Mouse (Mus musculus) WW6 (cell line): ENCODE data around the gene Hist1h3d.
"Not testable (repeated sequence)": the region's sequence is repeated elsewhere in the genome, so short reads cannot be mapped to it uniquely, and the experiment has no call there.

Source experiments
- DNase-seq: peaks from one replicate; pipeline ENCODE4 v3.0.0-alpha.2; 2013; ENCODE audit warnings: low read depth, low spot score

Hist1h3d gene

GRCm38 (mm10) chr13:23542225-23542980 lies 33.2 kb upstream of the Hist1h3d start:
- DNase-seq = not testable (repeated sequence)

GRCm38 (mm10) chr13:23542999-23543607 lies 32.5 kb upstream of the Hist1h3d start, which contains the start of gene Hist1h2bh:
Hist1h2bh (minus strand) TSS chr13:23543392.
- not testable (repeated sequence) for DNase-seq

GRCm38 (mm10) chr13:23543965-23544786 lies 31.4 kb upstream of the Hist1h3d start, which contains the start of gene Hist1h3f:
Hist1h3f (plus strand) TSS chr13:23544052.
- DNase-seq = no peak

- not testable (repeated sequence) for DNase-seq
Observed at GRCm38 (mm10) chr13:23544787-23545120, 30.8 kb upstream of the Hist1h3d start.

- DNase-seq = no peak
Observed at GRCm38 (mm10) chr13:23546694-23547093, 28.9 kb upstream of the Hist1h3d start.

GRCm38 (mm10) chr13:23550761-23551145 lies 24.8 kb upstream of the Hist1h3d start:
- no peak for DNase-seq

- not testable (repeated sequence) for DNase-seq
Observed at GRCm38 (mm10) chr13:23551146-23551834, 24.3 kb upstream of the Hist1h3d start, which contains the start of gene Hist1h4f. Hist1h4f (minus strand) TSS chr13:23551648.

- DNase-seq = no peak
Observed at GRCm38 (mm10) chr13:23551931-23552914, 23.3 kb upstream of the Hist1h3d start.

GRCm38 (mm10) chr13:23552962-23553361 lies 22.6 kb upstream of the Hist1h3d start, which contains the start of gene Hist1h1d:
Hist1h1d (plus strand) TSS chr13:23553262.
- no peak for DNase-seq

GRCm38 (mm10) chr13:23554393-23554792 lies 21.2 kb upstream of the Hist1h3d start:
- no peak for DNase-seq

GRCm38 (mm10) chr13:23554925-23555838 lies 20.4 kb upstream of the Hist1h3d start:
- DNase-seq = no peak

- DNase-seq = no peak
Observed at GRCm38 (mm10) chr13:23555839-23556416, 19.6 kb upstream of the Hist1h3d start.

- DNase-seq = no peak
Observed at GRCm38 (mm10) chr13:23556906-23557305, 18.7 kb upstream of the Hist1h3d start.

GRCm38 (mm10) chr13:23560699-23561098 lies 14.9 kb upstream of the Hist1h3d start:
- not testable (repeated sequence) for DNase-seq

GRCm38 (mm10) chr13:23561531-23561882 lies 14.1 kb upstream of the Hist1h3d start:
- DNase-seq = not testable (repeated sequence)

- not testable (repeated sequence) for DNase-seq
Observed at GRCm38 (mm10) chr13:23561883-23562659, 13.5 kb upstream of the Hist1h3d start, which contains the start of gene Hist1h3e. Hist1h3e (minus strand) TSS chr13:23562369.

GRCm38 (mm10) chr13:23562699-23563462 lies 12.7 kb upstream of the Hist1h3d start:
- DNase-seq = no peak
